ENCODE assay signal across 21 mouse cellular contexts in genomic region chr4:56120357-56120756, GRCm38 (mm10).
A peak's percentile ranks its signal among the peaks of the same experiment; 100 is the strongest.
DNase-seq lines count a peak whose midpoint lies in the region; ATAC-seq and TF ChIP-seq lines count a peak whose summit lies in the region.
"Had no signal": no experiment of that assay in that cellular context is flagged by ENCODE, and none has a peak within 500 bp of the region (broad histone marks: within the 10 kb centered on the region; RNA-seq: fewer than 3 reads in every experiment).

No protein-coding gene starts in this region.

- peak overlapping the region; percentile 19; the same call in 1 of the 2 replicates for H3K27ac ChIP-seq in embryonic facial prominence, embryonic 13.5 days
- H3K27ac ChIP-seq in embryonic facial prominence, embryonic 10.5 days (replicated peaks): no peak overlapping the region
- H3K27ac ChIP-seq in embryonic facial prominence, embryonic 14.5 days (replicated peaks; ENCODE audit: low read depth, low read length): no peak overlapping the region
- H3K27ac ChIP-seq in embryonic facial prominence, embryonic 15.5 days (replicated peaks): no peak overlapping the region
- H3K27ac ChIP-seq in cerebellum, adult 2 months (ENCODE audit: insufficient read depth, low read length): no peak overlapping the region

- H3K36me3 ChIP-seq in embryonic facial prominence, embryonic 13.5 days: no peaks in the 10 kb centered on the region
- H3K36me3 ChIP-seq in embryonic facial prominence, embryonic 10.5 days (replicated peaks): no peaks in the 10 kb centered on the region
- no peaks in the 10 kb centered on the region for H3K36me3 ChIP-seq in embryonic facial prominence, embryonic 14.5 days (ENCODE audit: control insufficient read depth, insufficient read depth, low read length)
- no peaks in the 10 kb centered on the region for H3K36me3 ChIP-seq in embryonic facial prominence, embryonic 15.5 days
- H3K36me3 ChIP-seq: G1E had no signal

- 53% methylated on average over 11 of the region's 11 CpGs for WGBS in embryonic facial prominence, embryonic 13.5 days
- 88% methylated on average over 11 of the region's 11 CpGs for WGBS in embryonic facial prominence, embryonic 10.5 days
- 60% methylated on average over 9 of the region's 11 CpGs for WGBS in embryonic facial prominence, embryonic 14.5 days
- WGBS in embryonic facial prominence, embryonic 15.5 days: 60% methylated on average over 11 of the region's 11 CpGs
- WGBS in cerebellum, adult 2 months: 25% methylated on average over 11 of the region's 11 CpGs

- H3K4me1 ChIP-seq in embryonic facial prominence, embryonic 13.5 days: peaks cover 6% of the 10 kb centered on the region; the same call in 1 of the 2 replicates
- H3K4me1 ChIP-seq in embryonic facial prominence, embryonic 10.5 days: no peaks in the 10 kb centered on the region
- H3K4me1 ChIP-seq in embryonic facial prominence, embryonic 14.5 days (ENCODE audit: control insufficient read depth, insufficient read depth, low read length): no peaks in the 10 kb centered on the region
- H3K4me1 ChIP-seq in embryonic facial prominence, embryonic 15.5 days: no peaks in the 10 kb centered on the region
- H3K4me1 ChIP-seq in cerebellum, adult 2 months (ENCODE audit: control insufficient read depth, insufficient read depth, low read length): no peaks in the 10 kb centered on the region

- no peak for ATAC-seq in embryonic facial prominence, embryonic 13.5 days (ENCODE audit: insufficient number of reproducible peaks, insufficient read depth, low FRiP score, low TSS enrichment, low read depth)
- ATAC-seq in embryonic facial prominence, embryonic 14.5 days (ENCODE audit: low read depth): 0 out of 2 replicates have a peak, but pooled peaks have one; percentile 6
- ATAC-seq in embryonic facial prominence, embryonic 15.5 days (ENCODE audit: insufficient number of reproducible peaks, low FRiP score, low TSS enrichment, low read depth): peak; percentile 60; the same call in 1 of the 2 replicates
- ATAC-seq: activated CD4-positive, CD25-positive, alpha-beta regulatory T cell, adult 4 months; CD4-positive, CD25-positive, alpha-beta regulatory T cell, adult 4 months; Patski had no signal

- H3K9ac ChIP-seq in embryonic facial prominence, embryonic 13.5 days: no peak overlapping the region
- H3K9ac ChIP-seq in embryonic facial prominence, embryonic 14.5 days (ENCODE audit: low read depth, low read length): no peak overlapping the region
- no peak overlapping the region for H3K9ac ChIP-seq in embryonic facial prominence, embryonic 15.5 days

- H3K4me2 ChIP-seq in embryonic facial prominence, embryonic 13.5 days: 0 out of 2 replicates have a peak overlapping the region, but pooled peaks have one; percentile 3
- H3K4me2 ChIP-seq in embryonic facial prominence, embryonic 14.5 days (ENCODE audit: low read depth, low read length): no peak overlapping the region
- H3K4me2 ChIP-seq in embryonic facial prominence, embryonic 15.5 days (replicated peaks): no peak overlapping the region

- no peak for TF ChIP-seq POLR2A in cerebellum, adult 2 months (IDR thresholded peaks at IDR 0.05; ENCODE audit: borderline replicate concordance, insufficient read depth, low read length)

- no peaks in the 10 kb centered on the region for H3K9me3 ChIP-seq in embryonic facial prominence, embryonic 13.5 days
- H3K9me3 ChIP-seq in embryonic facial prominence, embryonic 10.5 days: no peaks in the 10 kb centered on the region
- no peaks in the 10 kb centered on the region for H3K9me3 ChIP-seq in embryonic facial prominence, embryonic 14.5 days (ENCODE audit: control insufficient read depth, low read length)
- no peaks in the 10 kb centered on the region for H3K9me3 ChIP-seq in embryonic facial prominence, embryonic 15.5 days (replicated peaks)

- no peaks in the 10 kb centered on the region for H3K27me3 ChIP-seq in embryonic facial prominence, embryonic 13.5 days
- H3K27me3 ChIP-seq in embryonic facial prominence, embryonic 10.5 days (replicated peaks; ENCODE audit: low read depth, poor library complexity, severe bottlenecking): no peaks in the 10 kb centered on the region
- H3K27me3 ChIP-seq in embryonic facial prominence, embryonic 14.5 days (replicated peaks; ENCODE audit: control insufficient read depth, insufficient read depth, low read length): no peaks in the 10 kb centered on the region
- H3K27me3 ChIP-seq in embryonic facial prominence, embryonic 15.5 days: no peaks in the 10 kb centered on the region
- no peaks in the 10 kb centered on the region; the same call in 1 of the 2 replicates for H3K27me3 ChIP-seq in cerebellum, adult 2 months (ENCODE audit: control insufficient read depth, insufficient read depth, low read length)
- H3K27me3 ChIP-seq: CH12.LX, Patski had no signal

- no peak overlapping the region for H3K4me3 ChIP-seq in embryonic facial prominence, embryonic 13.5 days
- no peak overlapping the region for H3K4me3 ChIP-seq in embryonic facial prominence, embryonic 10.5 days
- H3K4me3 ChIP-seq in embryonic facial prominence, embryonic 14.5 days (ENCODE audit: low read depth, low read length): no peak overlapping the region
- H3K4me3 ChIP-seq in embryonic facial prominence, embryonic 15.5 days (replicated peaks): no peak overlapping the region
- H3K4me3 ChIP-seq in cerebellum, adult 2 months (replicated peaks; ENCODE audit: insufficient read depth, low read depth, low read length): no peak overlapping the region

- DNase-seq in embryonic facial prominence, embryonic 10.5 days (ENCODE audit: low spot score): no peak
- DNase-seq in embryonic facial prominence, embryonic 14.5 days (ENCODE audit: low spot score): peak; percentile 55
- no peak for DNase-seq in kidney, postnatal 36 days
- no peak for DNase-seq in cerebellum, adult 2 months
- DNase-seq: adrenal gland, adult 2 months; adrenal gland, adult 8-10 months; adrenal gland, postnatal 10 days; adrenal gland, postnatal 14 days; adrenal gland, postnatal 25 days; adrenal gland, postnatal 36 days; B cell, adult 2 months; cerebellum, adult 11 months; cerebellum, adult 11-12 months; cerebellum, adult 18-20 months had no signal

- no peak for TF ChIP-seq CTCF in cerebellum, adult 2 months (IDR thresholded peaks at IDR 0.05; ENCODE audit: borderline replicate concordance, insufficient read depth, low read depth, low read length)
